Mouse (Mus musculus) hindbrain, embryonic 11.5 days (tissue): ENCODE measurements around the gene Sptlc2. TPM values are rescaled to one million over a fixed set of nuclear protein-coding genes. Genes with fewer than 3 reads are reported as not detected.

Experiments
- ATAC-seq: fragments of 200-750 bp; cut with Nextera tagmentation; 2 replicates; pipeline ENCODE4 v1.8.0; 2017; ENCODE audit warnings: mild to moderate bottlenecking, moderate TSS enrichment, moderate library complexity; ENCODE audit not compliant: low FRiP score
- DNase-seq: peaks from one replicate; pipeline ENCODE4 v3.0.0-alpha.2; 2015; ENCODE audit warnings: low spot score
- H3K27ac ChIP-seq: fragments of 300-500 bp; sonication (generic); 2 replicates; pipeline ENCODE4 v1.5.1; 2014; ENCODE audit warnings: mild to moderate bottlenecking, low read depth, low read length
- H3K27me3 ChIP-seq: fragments of 300-500 bp; sonication (generic); 2 replicates; pipeline ENCODE4 v1.6.1; 2014; ENCODE audit warnings: mild to moderate bottlenecking, low read length, moderate library complexity, mixed read lengths; ENCODE audit not compliant: control insufficient read depth, insufficient read depth
- H3K36me3 ChIP-seq: fragments of 300-500 bp; sonication (generic); 2 replicates; pipeline ENCODE4 v1.6.1; 2014; ENCODE audit warnings: mild to moderate bottlenecking, low read length, moderate library complexity, mixed read lengths; ENCODE audit not compliant: control insufficient read depth, insufficient read depth
- H3K4me1 ChIP-seq: fragments of 300-500 bp; sonication (generic); replicated peaks from 2 replicates; pipeline ENCODE4 v1.6.1; 2014; ENCODE audit warnings: low read length, mixed read lengths; ENCODE audit not compliant: control insufficient read depth, insufficient read depth
- H3K4me2 ChIP-seq: fragments of 300-500 bp; sonication (generic); replicated peaks from 2 replicates; pipeline ENCODE4 v1.6.1; 2014; ENCODE audit warnings: mild to moderate bottlenecking, low read depth, low read length
- H3K4me3 ChIP-seq: fragments of 300-500 bp; sonication (generic); 2 replicates; pipeline ENCODE4 v1.5.1; 2014; ENCODE audit warnings: low read depth, low read length
- H3K9ac ChIP-seq: fragments of 300-500 bp; sonication (generic); 2 replicates; pipeline ENCODE4 v1.6.1; 2014; ENCODE audit warnings: low read depth, low read length
- H3K9me3 ChIP-seq: fragments of 300-500 bp; sonication (generic); 2 replicates; pipeline ENCODE4 v1.6.1; 2016; ENCODE audit warnings: low read length; ENCODE audit not compliant: control insufficient read depth
- WGBS: fragments of 180-500 bp; shearing (Covaris S2); extraction: QIAGEN DNeasy Blood & Tissue Kit; methylation state at CpG from one replicate; pipeline ENCODE4 v1.1.7; 2014; 5-methylcytosine and 5-hydroxymethylcytosine counted together
- polyA plus RNA-seq: library from polyadenylated mRNA; unstranded; fragments of >200 nt; fragmentation: Nextera tagmentation; extraction: Ambion mirVana; gene quantifications from 2 replicates; pipeline ENCODE4 v1.2.1, GENCODE M21; 2014

Sptlc2 gene
- polyA plus RNA-seq, 1 experiment from 2014 or later: 63.7 TPM

DNA sequence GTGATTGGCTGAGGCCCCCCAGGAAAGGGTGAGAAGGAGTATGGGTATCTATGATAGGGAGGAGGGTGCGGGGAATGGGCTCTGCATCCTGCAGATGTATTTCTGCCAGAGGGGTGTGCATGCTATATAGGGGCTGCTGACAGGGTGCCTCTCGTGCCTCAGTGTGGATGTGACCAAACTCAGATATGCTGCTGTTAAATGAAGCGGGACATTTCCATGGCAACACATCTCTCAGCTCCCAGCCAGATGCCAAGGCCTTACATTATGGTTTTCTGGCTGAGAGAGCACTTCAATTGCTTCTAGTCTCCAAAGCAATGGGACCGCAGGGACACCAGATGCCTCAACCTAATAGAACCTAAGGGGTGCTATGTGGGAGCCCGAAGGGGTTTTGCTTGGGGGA, 30.8 kb upstream of the Sptlc2 start:
- DNase-seq (peak; percentile 56), ATAC-seq (peak; percentile 88)
- Histone ChIP-seq H3K4me2 (no peak overlapping the region), H3K9ac (no peak overlapping the region), H3K36me3 (no peaks in the 10 kb centered on the region), H3K27me3 (no peaks in the 10 kb centered on the region), H3K4me1 (no peaks in the 10 kb centered on the region), H3K4me3 (no peak overlapping the region), H3K9me3 (no peaks in the 10 kb centered on the region), H3K27ac (peak overlapping the region; percentile 54)
- 58% methylated on average over 5 of the region's 5 CpGs for WGBS

DNA sequence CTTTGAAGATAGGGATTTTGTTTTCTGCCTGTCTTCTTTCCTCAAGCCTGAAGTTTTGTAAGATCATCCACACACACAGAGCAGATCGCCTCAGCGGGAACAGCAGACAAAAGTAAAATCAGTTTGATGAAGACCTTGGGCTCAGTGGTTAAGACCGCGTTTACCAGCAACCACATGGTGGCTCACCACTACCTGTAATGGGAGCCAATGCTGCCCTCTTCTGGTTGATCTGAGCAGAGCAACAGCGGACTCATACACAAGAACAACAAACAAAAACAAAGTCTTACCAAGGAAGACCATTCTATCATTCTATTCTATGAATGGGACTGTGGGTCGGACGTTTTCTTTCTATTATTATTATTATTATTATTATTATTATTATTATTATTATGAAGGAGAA, 28.5 kb upstream of the Sptlc2 start:
- no peak overlapping the region for H3K9ac ChIP-seq
- ATAC-seq: no peak
- no peaks in the 10 kb centered on the region for H3K4me1 ChIP-seq
- no peak overlapping the region for H3K27ac ChIP-seq
- 38% methylated on average over 7 of the region's 7 CpGs for WGBS
- no peaks in the 10 kb centered on the region for H3K9me3 ChIP-seq
- no peak overlapping the region for H3K4me3 ChIP-seq
- no peaks in the 10 kb centered on the region for H3K36me3 ChIP-seq
- DNase-seq: peak; percentile 64
- H3K27me3 ChIP-seq: no peaks in the 10 kb centered on the region
- no peak overlapping the region for H3K4me2 ChIP-seq

GRCm38 (mm10) chr12:87415358-87415757, 27.2 kb upstream of the Sptlc2 start:
- ATAC-seq: no peak
- DNase-seq: no peak
- Histone ChIP-seq H3K27ac (no peak overlapping the region), H3K9ac (no peak overlapping the region), H3K9me3 (no peaks in the 10 kb centered on the region), H3K4me3 (no peak overlapping the region), H3K4me1 (no peaks in the 10 kb centered on the region), H3K27me3 (no peaks in the 10 kb centered on the region), H3K36me3 (no peaks in the 10 kb centered on the region), H3K4me2 (no peak overlapping the region)
- 82% methylated on average over 4 of the region's 4 CpGs for WGBS

DNA sequence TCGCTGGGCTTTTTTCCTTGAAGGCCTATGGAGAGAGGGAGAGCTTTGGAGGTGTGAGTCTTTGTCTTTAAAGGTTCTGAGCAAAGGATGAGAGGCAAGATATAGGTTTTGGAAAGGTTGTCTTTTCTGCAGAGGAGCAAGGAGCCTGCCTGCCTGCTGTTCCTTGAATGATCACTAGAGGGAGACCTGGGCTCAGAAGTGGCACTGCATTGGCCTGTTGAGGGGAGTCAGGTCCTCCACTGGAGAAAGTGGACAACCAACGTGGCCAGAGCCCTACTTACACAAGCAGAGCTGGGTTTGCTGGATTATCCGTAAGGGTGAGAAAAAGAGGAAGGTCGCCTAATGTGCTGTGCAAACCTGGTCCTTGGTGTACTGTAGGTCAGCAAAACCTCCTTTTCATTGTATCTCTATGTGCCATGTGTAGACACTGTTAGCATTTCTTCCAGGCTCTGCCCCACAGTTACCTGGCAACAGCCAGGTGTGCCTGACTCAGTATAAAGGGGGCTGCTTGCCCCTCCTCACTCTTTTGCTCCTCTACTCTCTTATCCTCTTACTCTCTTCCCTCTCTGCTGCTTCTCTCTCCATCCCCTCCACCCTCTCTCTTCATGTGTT, 25.1 kb upstream of the Sptlc2 start:
- Histone ChIP-seq H3K4me1 (no peaks in the 10 kb centered on the region), H3K9me3 (no peaks in the 10 kb centered on the region), H3K27ac (no peak overlapping the region), H3K36me3 (no peaks in the 10 kb centered on the region), H3K9ac (no peak overlapping the region), H3K4me2 (no peak overlapping the region), H3K27me3 (no peaks in the 10 kb centered on the region), H3K4me3 (no peak overlapping the region)
- peak; percentile 66 for ATAC-seq
- WGBS: 20% methylated on average over 4 of the region's 4 CpGs
- peak; percentile 81 for DNase-seq

DNA sequence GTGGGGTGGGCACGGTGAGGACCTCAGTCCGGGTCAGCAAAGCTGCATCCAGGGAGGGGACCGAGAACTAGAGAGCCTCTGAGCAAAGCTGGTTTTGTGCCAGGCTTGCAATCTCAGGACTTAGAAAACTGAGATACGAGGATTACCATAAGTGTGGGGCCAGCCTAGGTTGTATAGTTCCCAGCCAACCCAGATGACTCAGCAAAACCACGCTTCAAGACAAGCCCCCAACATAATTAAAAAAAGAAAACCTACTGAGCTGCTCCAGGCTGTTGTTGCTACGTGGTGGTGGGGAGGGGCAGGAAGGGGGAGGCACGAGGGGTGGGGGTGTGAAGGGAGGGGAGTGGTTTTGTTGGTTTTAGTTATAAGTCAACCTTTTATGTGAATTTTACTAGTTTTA, 22.8 kb upstream of the Sptlc2 start:
- Histone ChIP-seq H3K4me3 (no peak overlapping the region), H3K4me1 (no peaks in the 10 kb centered on the region; the same call in 1 of the 2 replicates), H3K27me3 (no peaks in the 10 kb centered on the region), H3K9me3 (no peaks in the 10 kb centered on the region), H3K27ac (no peak overlapping the region), H3K36me3 (no peaks in the 10 kb centered on the region), H3K9ac (no peak overlapping the region), H3K4me2 (no peak overlapping the region)
- ATAC-seq (no peak), DNase-seq (no peak)
- WGBS: 63% methylated on average over 7 of the region's 7 CpGs

GRCm38 (mm10) chr12:87409123-87409522, 21.0 kb upstream of the Sptlc2 start:
- 76% methylated on average over 4 of the region's 4 CpGs for WGBS
- DNase-seq (no peak), ATAC-seq (no peak)
- H3K4me2 ChIP-seq: no peak overlapping the region
- no peaks in the 10 kb centered on the region for H3K36me3 ChIP-seq
- H3K9me3 ChIP-seq: no peaks in the 10 kb centered on the region
- no peaks in the 10 kb centered on the region for H3K27me3 ChIP-seq
- H3K4me3 ChIP-seq: no peak overlapping the region
- no peak overlapping the region for H3K27ac ChIP-seq
- H3K4me1 ChIP-seq: no peaks in the 10 kb centered on the region; the same call in 1 of the 2 replicates
- H3K9ac ChIP-seq: no peak overlapping the region

DNA sequence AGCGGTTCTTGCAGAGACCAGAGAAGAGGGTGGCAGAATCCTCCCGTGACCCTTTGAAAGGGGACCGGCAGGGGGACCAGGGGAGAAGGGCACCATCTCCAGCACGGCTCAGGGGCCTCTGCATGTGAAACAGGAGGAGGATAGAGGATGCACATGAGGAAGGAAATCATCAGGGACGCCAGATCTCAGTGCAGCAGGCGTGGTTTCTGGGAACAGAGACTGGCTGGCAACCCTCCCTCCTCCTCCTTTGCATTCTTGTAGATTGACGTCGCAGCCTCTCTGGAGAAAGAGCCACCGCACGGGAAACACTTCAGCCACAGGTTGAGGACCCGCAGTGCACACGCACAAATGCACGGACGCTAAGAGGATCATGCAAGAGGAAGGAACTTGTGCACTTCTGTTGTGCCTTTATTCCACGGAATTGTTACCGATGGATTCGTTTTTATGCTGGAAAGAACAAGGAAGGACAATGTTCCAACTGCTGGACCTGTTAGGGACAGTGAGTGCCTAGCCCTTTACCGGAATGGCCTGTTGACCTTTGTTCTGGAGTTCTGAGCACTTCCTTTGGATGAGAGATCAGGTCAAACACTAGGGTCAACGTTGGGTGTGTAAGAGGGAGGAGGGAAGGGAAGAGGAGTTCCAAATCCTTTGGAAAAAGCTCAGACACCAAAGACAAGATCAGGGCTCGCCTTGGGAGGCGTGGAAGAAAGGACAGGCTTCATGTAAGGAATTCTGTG, 19.9 kb upstream of the Sptlc2 start:
- DNase-seq: no peak

DNA sequence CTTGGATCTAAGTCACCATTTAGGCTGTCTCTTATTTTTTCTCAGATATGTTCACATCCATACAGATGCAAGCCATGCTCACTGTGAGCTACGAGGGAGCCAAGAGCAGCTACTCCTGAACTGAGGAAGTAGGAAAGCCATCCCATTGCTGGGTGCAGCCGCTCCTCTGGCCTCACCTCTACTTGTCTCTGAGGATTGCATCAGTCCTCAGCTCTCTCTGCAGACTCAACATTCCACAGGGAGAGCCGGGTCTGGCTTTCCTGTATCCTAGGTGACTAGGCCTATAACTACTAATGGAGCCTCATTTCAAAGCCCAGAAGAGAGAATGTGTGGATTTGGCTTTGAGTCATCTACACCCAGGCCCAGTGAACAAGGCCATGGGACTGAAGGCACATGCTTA, 17.6 kb upstream of the Sptlc2 start:
- no peaks in the 10 kb centered on the region; the same call in 1 of the 2 replicates for H3K4me1 ChIP-seq
- no peak overlapping the region for H3K9ac ChIP-seq
- ATAC-seq (no peak), DNase-seq (no peak)
- no peak overlapping the region for H3K4me3 ChIP-seq
- no peaks in the 10 kb centered on the region for H3K27me3 ChIP-seq
- 76% methylated on average over 3 of the region's 3 CpGs for WGBS
- H3K27ac ChIP-seq: no peak overlapping the region
- H3K4me2 ChIP-seq: no peak overlapping the region
- H3K36me3 ChIP-seq: no peaks in the 10 kb centered on the region
- H3K9me3 ChIP-seq: no peaks in the 10 kb centered on the region

More for the DNA sequence above, 19.9 kb upstream of the Sptlc2 start:
- no peak overlapping the region for H3K27ac ChIP-seq
- no peaks in the 10 kb centered on the region for H3K27me3 ChIP-seq
- 46% methylated on average over 21 of the region's 21 CpGs for WGBS
- H3K4me2 ChIP-seq: no peak overlapping the region
- no peak overlapping the region for H3K4me3 ChIP-seq
- H3K9me3 ChIP-seq: no peaks in the 10 kb centered on the region
- H3K36me3 ChIP-seq: no peaks in the 10 kb centered on the region
- H3K4me1 ChIP-seq: no peaks in the 10 kb centered on the region; the same call in 1 of the 2 replicates
- no peak overlapping the region for H3K9ac ChIP-seq
- ATAC-seq: no peak

DNA sequence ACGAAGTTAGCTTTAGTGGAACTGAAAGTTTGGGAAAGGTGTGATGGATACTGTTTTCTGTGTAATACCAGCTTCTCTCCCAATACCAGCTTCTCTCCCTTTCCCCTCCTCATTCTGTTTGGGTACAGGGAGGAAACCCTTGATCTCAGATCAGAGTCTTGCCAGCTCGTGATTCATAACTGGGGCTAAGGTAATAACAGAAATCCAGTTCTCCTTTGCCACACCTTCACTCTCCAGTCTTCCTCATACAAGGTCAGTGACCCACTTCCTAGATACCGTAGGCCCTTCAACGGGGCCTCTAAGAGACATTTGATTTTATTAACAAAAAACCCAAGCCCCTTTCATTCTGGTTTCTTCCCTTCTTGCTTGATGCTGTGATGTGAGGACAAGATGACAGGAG, 17.0 kb upstream of the Sptlc2 start:
- no peaks in the 10 kb centered on the region for H3K36me3 ChIP-seq
- no peak overlapping the region for H3K27ac ChIP-seq
- H3K4me1 ChIP-seq: no peaks in the 10 kb centered on the region; the same call in 1 of the 2 replicates
- H3K4me3 ChIP-seq: no peak overlapping the region
- H3K4me2 ChIP-seq: no peak overlapping the region
- no peak overlapping the region for H3K9ac ChIP-seq
- H3K9me3 ChIP-seq: no peaks in the 10 kb centered on the region
- 88% methylated on average over 4 of the region's 4 CpGs for WGBS
- DNase-seq (no peak), ATAC-seq (no peak)
- no peaks in the 10 kb centered on the region for H3K27me3 ChIP-seq
